Mouse (Mus musculus) kidney, adult 8-10 months (tissue): Measurements from ENCODE around the gene Wdr93.

ENCODE experiments used
- DNase-seq, 2 experiments: peaks; one replicate each; pipeline ENCODE4 v3.0.0; 2022

The Wdr93 gene

GRCm38 (mm10) chr7:79742659-79743536, at the start of gene Wdr93, which contains the start of gene Pex11a:
Gene Wdr93 (plus strand): TSS chr7:79743163.
Gene Pex11a (minus strand): TSS chr7:79743131.
- DNase-seq: peak; percentile 86 to 88

GRCm38 (mm10) chr7:79696495-79696894, 46.5 kb upstream of the Wdr93 start:
- DNase-seq: no peak

DNA sequence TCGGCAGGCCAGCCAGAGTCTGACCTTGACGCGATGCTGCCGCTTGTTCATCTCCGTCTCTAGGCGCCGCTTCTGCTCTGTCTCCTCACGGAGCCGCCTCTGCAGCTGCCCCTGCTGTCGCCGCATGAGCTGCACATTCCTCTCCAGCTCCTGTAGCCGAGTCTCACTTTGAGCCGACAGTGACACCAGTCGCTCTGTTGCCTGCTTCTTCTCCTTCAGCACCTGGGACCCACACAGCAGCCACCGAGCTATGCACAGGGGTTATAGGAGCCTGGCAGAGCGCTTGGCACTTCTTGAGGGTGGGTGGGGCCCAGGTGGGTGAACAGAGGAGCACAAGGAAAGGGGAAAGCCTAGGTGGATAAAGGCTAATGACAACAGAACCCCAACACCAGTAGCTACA, 40.2 kb upstream of the Wdr93 start:
- no peak for DNase-seq

GRCm38 (mm10) chr7:79705210-79705609, 37.8 kb upstream of the Wdr93 start:
- DNase-seq: no peak

- DNase-seq: no peak
Observed at GRCm38 (mm10) chr7:79710130-79710607, 32.8 kb upstream of the Wdr93 start.

DNA sequence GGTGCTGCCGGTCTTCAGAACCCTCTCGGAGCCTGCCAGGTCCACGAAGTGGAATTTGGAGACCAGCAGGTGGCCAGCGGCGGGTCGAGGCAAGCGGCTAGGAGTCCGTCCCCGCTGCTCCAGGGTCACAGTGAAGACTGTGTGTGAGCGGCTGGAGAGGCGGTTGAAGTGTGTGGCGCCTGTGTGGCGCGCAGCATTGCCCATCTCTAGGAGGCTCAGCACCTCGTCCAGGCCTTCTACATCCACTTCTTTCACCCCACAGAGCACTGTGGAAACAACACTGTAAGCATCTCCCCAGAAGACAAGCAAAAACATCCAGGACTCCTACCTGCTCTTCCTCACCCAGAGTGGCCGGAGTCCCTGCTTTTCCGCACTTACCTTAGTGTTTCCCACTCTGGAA, 32.1 kb upstream of the Wdr93 start:
- no peak for DNase-seq

- DNase-seq: peak; percentile 59 to 65
Observed at GRCm38 (mm10) chr7:79715187-79715981, 27.6 kb upstream of the Wdr93 start, which contains the start of gene Kif7. Gene Kif7 (minus strand): TSS chr7:79715720.

DNA sequence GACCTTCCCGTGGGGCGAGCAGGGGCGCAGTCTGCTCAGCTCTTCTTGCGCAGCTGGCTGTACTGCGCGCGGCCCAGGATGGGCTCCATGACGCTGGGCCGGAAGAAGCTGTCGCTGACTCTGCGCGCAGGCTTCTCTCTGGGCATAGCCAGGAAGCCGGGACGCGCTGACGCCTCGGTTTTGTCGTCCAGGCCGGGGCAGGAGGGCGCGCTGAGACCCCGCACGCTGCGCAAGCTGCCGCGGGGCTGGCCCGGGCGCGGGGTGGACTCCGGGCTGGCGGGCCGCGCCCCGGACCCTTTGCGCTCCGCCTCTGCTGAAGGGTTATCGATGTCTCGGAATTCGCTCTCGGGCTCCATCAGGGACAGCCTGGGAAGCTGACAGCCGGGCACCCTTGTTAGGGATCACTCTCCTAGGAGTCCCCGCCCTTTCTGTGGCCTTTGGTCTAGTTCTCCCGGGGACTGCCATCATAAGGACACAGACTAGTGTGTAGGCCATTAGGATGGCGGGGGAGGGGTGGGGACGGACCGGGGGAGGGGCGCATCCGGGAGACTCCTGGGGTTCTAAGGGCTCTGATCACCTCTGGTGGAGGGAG, 21.5 kb upstream of the Wdr93 start:
- peak in 1 of 2 experiments; percentile 23 for DNase-seq

DNA sequence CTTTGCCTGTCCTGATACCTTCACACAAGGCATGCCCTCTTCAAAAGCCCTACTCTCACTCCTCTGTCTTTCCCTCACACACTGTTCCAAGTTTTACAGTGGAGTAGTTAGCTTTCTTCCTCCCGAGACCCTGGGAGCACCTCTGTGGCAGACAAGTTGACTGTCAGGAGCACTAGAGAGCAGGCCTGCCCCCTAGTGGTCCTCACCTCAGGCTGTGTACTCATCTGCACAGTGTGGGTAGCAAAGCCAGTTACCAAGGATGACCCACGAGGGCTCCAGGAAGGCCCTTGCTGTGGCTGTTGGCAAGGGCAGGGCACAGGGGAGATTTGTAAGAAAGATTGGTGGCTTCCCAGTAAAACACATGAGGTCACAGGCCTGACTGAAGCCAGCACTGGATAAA, 15.9 kb upstream of the Wdr93 start:
- DNase-seq: peak in 1 of 2 experiments; percentile 71

DNA sequence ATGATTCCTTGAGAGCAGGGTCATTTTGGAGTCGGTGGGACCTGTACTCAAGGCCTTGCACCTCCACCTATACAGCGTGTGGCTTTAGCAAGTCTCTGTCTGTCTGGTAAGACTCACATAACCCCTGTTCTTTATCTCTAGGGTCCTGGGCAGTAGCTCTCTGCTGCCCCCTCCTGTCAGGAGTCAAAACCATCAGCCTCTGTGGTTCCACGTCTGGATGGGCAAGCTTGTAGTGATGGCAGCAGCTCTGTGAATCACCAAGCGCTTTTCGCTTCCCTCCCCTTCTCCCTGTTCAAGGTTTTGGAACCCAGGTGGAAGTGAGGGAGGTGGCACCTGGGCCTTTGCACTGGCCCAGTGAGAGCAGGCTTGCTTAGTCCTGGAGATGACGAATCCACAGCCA, 14.7 kb upstream of the Wdr93 start:
- peak; percentile 34 to 68 for DNase-seq

GRCm38 (mm10) chr7:79729169-79729568, 13.8 kb upstream of the Wdr93 start:
- DNase-seq: peak; percentile 36 to 73

DNA sequence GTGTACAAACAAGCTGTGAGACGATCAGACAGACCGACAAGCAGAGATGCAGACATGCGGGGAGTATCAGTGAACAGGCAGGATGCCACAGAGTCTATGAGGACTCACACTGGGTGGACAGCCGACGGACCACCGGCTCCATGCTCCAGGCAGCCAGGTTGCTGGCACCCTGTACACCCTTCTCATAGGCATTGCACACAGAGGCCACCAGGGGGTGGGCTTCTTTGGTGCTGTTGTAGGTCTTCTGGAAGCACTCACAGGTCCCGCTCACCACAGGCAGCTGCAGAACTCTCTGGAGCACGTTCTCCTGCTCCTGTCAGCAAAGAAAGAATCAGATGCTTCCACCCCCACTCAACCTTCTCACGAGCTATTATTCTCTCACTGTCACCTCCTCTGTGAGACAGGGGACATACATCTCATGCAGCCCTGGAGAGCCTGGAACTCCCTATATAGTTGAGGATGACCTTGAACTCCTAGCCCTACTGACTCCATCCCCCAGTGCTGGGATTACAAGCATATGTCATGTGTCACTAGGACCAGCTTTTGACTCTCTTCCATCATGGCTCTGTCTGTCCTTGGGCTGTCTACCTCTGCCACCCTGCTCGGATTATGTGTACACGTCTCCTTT, 13.1 kb upstream of the Wdr93 start:
- DNase-seq: no peak

DNA sequence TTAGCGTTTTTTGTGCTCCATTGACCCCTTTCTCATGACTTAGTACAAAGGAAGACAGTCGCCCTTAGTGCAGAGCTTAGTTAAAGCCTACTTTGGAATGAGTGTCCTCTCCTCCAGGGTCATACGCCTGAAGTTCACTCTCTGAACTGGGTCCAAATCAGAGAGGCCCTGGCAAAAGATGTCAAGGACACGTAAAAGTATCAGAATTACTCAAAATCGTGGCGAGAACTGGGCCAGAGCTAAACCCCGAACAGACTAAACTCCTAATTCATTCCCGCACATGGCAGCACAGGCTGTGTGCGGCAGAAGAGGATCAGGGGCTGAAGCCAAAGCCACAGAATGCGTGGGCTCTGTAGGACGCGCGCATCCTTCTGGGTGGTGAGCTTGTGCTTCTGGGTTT, 11.5 kb upstream of the Wdr93 start:
- no peak for DNase-seq

DNA sequence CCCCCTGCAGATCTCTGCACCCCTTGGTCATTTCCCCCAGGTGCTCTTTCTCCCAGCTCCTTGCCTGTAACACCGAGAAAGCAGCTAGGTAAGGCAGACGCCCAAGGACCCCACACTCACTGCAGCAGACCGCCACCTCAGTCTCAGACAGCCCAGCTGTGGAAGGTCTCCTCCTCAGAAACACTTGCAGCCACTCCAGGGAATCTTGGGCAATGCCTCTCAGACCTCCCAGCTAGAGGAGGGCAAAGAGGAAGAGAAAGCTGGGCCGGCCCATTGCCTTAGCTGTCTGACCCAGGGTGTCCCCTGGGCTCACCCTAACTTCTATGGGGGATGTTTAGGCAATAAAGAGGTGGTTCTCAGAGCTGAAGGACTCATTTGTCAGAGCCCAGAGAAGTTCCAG, 10.3 kb upstream of the Wdr93 start, which contains the start of gene Plin1:
Gene Plin1, minus strand, starts transcription at position 282 of the 400 bp plus-strand sequence.
- no peak for DNase-seq

DNA sequence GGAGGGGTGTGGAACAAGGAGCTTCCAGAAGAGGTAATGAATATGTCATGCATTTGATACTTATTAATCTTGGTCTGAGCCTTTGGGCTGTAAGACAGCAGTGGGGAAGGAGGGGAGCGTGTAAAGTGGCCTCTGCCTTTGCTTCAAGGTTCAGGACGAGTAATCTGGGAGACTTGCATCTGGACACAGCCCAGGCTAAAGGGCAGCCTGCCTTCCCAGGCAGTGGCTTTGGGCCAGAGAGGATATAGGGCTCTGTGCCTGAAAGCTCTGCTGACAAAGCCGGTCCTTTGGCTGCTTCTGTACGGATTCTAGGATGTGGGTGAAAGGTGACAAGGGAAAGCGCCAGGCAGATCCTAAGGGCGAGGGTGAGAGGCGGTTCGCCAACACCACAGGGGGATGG, 8.4 kb upstream of the Wdr93 start:
- peak; percentile 94 to 96 for DNase-seq

DNA sequence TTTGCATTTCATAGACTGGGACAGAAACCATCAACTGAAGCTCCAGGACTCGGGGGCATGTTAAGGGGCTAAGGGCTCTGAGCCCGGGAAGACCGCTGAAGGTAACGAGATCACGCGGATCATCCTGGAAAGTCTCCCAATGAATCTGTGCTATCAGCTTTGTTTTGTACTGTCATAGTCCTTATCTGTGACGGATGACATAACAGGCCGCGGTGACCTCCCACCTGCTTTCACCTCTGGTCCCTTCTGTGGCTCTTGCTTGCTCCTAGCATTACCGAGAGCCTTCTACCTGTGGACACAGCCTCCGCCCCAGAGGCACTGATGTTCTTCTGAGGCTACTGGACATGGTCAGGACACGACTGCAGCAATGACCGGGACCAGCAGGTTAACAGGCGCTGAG, 6.5 kb upstream of the Wdr93 start:
- DNase-seq: no peak

DNA sequence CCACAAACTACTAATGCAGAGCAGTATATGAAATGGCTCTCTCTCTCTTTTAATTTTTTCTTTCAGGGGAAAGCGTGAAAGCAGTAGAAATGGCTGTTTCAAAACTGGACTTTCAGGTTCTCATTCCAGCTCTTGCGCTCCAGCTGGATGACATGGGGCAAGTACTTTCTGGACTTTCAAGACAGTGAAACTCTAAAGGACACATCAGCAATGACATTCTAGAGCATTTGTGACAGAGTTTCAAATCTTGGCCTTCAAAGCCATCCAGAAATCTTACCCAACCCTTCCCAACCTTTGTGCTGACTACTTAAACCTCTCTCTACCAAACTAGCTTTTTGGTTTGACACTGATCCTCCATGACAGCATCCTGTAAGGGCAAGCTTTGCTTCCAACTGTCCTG, 4.0 kb upstream of the Wdr93 start:
- no peak for DNase-seq

GRCm38 (mm10) chr7:79740279-79740678, 2.7 kb upstream of the Wdr93 start:
- DNase-seq: peak in 1 of 2 experiments; percentile 30

- DNase-seq: no peak
Observed at GRCm38 (mm10) chr7:79742277-79742658, 695 bp upstream of the Wdr93 start.

DNA sequence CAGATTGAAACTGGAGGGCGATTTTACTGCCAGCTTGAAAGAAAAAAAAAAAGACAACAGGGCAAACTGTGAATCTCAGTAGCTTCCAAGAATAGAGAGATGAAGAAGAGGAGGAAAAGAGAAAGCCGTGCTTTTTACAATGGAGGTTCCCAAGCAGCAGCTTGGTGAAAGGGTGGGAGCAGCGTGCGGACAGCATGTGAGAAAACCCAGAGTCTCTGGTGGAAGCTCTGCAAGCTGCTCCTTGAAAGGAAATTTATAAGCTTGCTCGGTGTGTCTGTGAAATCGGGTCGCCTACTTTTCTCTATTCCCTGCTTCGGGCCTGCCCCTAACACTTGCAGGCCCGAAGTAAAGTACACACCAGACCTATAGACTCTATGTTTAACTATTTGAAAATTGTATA, 1.1 kb downstream of the Wdr93 start:
- no peak for DNase-seq

GRCm38 (mm10) chr7:79744585-79744984, 1.6 kb downstream of the Wdr93 start:
- no peak for DNase-seq

DNA sequence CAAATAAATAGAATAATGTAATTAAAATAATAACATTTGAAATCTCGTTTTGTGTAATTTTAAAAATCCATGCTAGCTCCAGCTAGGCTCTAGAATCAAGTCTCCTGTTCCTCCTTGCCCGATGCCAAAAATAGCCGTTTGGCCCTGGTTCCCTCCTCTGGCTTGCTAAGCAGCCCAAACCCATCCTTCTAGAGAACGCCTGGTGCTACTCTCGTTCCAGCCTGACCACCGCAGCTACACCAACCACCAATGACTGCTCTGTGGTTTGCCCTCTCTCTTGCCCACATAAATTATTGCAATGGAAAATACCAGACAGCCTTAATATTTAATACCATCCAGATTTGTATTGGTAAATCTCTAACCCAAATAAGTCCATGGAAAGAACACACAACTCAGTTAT, 4.7 kb downstream of the Wdr93 start:
- no peak for DNase-seq

- no peak for DNase-seq
Observed at GRCm38 (mm10) chr7:79749511-79749910, 6.5 kb downstream of the Wdr93 start.
